Mouse (Mus musculus): ENCODE results near the gene Krt80. TPM values are rescaled to one million over a fixed set of nuclear protein-coding genes. Genes with fewer than 3 reads are reported as not detected.
A peak's percentile ranks its signal among the peaks of the same experiment; 100 is the strongest.

The Krt80 gene
- total RNA-seq, 2 experiments from 2014 or later: 2.9 to 3.9 TPM

DNA sequence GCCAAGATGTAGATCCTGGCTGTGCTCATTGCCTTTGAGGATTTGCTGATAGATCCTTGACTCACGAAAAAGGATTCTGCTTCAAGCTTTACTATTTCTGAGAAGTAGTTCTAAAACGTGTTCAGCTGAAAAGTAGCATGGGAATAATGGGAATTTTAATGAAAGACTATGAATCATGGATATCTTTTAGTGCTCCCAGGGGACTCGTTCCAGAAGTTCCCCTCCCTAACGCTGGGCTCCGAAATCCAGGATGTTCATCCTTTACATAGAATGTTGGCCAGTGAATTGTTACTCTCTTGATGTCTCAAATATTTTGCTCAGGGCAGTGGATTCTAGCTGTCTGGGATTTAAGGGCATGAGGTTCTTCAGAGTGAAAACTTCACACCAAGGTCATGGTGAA is 22.3 kb upstream of the Krt80 start:
- H3K4me3 ChIP-seq: no peak overlapping the region
- DNase-seq (ENCODE audit: extremely low spot score in 1 of 2, low spot score in 2 of 2): no peak
- TF ChIP-seq CTCF (IDR thresholded peaks at IDR 0.05): no peak
- no peak overlapping the region for H3K27ac ChIP-seq
- intact Hi-C loops (cut with DNase I): no loop called here

DNA sequence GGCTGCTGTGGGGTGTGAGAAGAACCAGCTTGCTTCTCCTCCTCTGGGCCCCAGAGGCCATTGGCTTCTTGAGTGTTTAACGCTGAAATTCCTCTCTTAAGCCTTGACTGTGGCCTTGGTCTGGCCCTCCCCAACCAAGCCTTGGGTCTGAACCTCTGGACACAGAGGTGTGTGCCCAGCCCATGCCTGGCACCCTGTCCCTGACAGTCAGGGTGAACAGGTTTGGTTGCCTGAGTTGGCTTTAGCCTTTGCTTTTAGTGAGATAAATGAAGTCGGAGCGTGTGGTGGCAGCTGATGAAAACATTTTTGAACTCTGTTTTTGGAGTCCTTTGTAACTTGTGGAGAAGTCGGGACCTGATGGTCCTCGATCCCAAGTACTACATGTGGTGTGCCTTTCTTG is 20.2 kb upstream of the Krt80 start:
- H3K27ac ChIP-seq: no peak overlapping the region
- no peak overlapping the region for H3K4me3 ChIP-seq
- intact Hi-C loops (cut with DNase I): no loop called here
- no peak for DNase-seq (ENCODE audit: extremely low spot score in 1 of 2, low spot score in 2 of 2)
- TF ChIP-seq CTCF (IDR thresholded peaks at IDR 0.05): no peak

DNA sequence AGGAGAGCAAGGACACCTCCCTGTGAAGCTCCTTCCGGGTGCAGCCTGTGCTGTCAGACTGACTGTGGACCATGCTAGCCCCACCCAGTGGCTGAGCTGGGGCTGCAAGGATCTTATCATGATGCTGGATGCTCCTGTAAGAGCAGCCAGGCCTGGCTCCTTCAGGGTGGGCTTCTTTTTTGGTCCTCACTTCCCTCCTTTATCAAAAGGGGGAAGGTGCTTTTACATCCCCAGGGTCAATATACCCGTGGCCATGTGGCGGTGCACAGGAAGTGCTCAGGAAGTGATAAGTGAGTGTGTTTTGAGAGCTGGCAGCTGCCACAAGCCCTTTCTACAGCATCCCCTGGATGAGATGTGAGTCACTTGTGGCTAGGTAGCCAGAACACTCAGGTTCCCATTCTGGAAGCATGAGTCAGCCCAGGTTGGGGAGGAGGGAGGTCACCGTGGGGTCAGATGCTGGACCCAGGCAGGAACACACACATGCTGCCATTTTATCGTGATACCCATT is 18.1 kb upstream of the Krt80 start:
- TF ChIP-seq CTCF (IDR thresholded peaks at IDR 0.05): peak; percentile 51
- no peak overlapping the region for H3K27ac ChIP-seq
- no peak overlapping the region for H3K4me3 ChIP-seq
- no peak for DNase-seq (ENCODE audit: extremely low spot score in 1 of 2, low spot score in 2 of 2)
- intact Hi-C loops (cut with DNase I): no loop called here

DNA sequence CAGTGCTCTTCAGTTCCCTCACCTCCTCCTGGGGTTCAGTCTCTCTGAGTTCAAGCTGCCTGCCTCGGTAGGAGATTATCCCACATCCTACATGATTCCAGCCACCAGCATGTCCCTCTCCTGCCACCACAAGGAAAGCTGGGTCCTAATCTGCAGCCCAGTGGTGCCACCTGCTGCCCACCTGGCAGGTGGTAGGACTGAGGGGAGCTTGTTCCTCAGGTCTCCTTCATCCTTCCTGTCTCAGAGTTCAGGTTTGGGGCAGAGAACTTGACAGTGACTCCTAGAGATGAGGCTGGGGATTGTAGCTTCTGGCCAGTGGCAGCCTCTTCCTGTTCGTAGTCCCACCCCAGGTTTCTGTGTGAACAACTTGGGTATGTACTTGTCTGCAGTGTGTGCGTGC is 17.2 kb upstream of the Krt80 start:
- DNase-seq (ENCODE audit: extremely low spot score in 1 of 2, low spot score in 2 of 2): no peak
- intact Hi-C loops (cut with DNase I): loop anchor here (1.0 kb wide), 1 partner anchor 46 kb away; no protein-coding TSS in a partner anchor
- Histone ChIP-seq H3K27ac (no peak overlapping the region), H3K4me3 (no peak overlapping the region)
- peak; percentile 46 for TF ChIP-seq CTCF (IDR thresholded peaks at IDR 0.05)

- Histone ChIP-seq H3K4me3 (no peak overlapping the region), H3K27ac (no peak overlapping the region)
- no peak for TF ChIP-seq CTCF (IDR thresholded peaks at IDR 0.05)
- intact Hi-C loops (cut with DNase I): no loop called here
- no peak for DNase-seq (ENCODE audit: extremely low spot score in 1 of 2, low spot score in 2 of 2)
Measured at GRCm38 (mm10) chr15:101385064-101385463, 15.1 kb upstream of the Krt80 start.

DNA sequence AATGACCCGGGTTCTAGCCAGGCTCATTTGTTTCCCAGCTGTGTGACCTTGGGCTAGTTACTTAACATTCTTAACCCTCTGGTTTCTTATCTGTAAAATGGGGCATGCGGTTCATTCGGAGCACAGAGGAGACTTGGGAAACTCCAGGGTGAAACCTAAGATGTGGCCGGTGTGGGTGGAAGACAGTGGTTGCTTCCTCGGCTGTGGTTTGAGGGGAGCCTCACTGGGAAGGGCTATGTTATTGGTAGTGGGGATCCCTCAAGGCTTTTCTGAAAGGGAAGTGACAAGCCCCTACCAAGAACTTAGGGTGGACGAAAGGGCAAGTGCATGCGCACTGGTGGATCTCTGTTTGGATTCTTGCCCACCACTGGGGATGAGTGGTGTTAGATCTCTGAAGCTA is 14.6 kb upstream of the Krt80 start:
- DNase-seq (ENCODE audit: extremely low spot score in 1 of 2, low spot score in 2 of 2): no peak
- intact Hi-C loops (cut with DNase I): no loop called here
- H3K4me3 ChIP-seq: no peak overlapping the region
- TF ChIP-seq CTCF (IDR thresholded peaks at IDR 0.05): no peak
- H3K27ac ChIP-seq: no peak overlapping the region

GRCm38 (mm10) chr15:101382811-101383210 is 12.8 kb upstream of the Krt80 start:
- Histone ChIP-seq H3K27ac (no peak overlapping the region), H3K4me3 (no peak overlapping the region)
- intact Hi-C loops (cut with DNase I): no loop called here
- TF ChIP-seq CTCF (IDR thresholded peaks at IDR 0.05): no peak
- no peak for DNase-seq (ENCODE audit: extremely low spot score in 1 of 2, low spot score in 2 of 2)

DNA sequence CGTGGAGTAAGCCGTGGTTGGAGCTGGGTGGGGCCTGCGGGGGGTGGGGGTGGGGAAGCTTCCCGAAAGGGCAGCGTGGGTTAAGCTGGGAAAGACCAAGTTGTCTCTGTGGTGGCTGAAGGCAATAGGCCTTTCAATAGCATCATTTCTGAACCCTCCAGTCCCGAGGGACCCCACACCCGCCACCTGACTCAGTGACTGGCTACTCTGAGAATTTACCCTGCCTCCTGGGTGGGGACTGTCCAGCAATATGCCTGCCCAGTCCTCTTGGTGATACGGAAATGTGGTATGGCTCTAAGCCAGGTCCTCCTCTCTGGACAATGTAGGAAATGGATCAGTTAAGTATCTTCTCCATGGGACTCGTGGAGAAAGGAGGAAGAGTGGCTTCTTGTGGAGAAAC is 11.8 kb upstream of the Krt80 start:
- H3K27ac ChIP-seq: no peak overlapping the region
- DNase-seq (ENCODE audit: extremely low spot score in 1 of 2, low spot score in 2 of 2): no peak
- intact Hi-C loops (cut with DNase I): no loop called here
- no peak overlapping the region for H3K4me3 ChIP-seq
- TF ChIP-seq CTCF (IDR thresholded peaks at IDR 0.05): no peak

DNA sequence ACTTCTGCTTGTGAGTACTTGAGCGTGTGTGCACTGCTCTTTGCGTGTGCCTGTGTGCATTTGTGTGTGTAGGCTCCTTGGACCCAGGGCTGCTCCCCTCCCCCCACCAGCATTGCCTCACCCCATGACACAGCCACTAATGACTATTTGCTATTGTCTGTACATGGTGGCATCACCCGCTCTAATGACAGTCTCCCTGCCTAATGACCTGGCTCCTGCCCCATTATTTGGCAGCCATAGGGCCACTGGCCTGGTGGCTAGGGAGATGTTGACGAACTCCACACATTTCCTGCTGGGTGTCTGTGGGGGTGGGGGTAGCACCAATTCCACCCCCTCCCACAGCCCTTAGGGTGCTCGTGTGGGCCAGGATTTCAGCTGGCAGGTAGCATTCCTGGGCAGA is 8.7 kb upstream of the Krt80 start:
- no peak for TF ChIP-seq CTCF (IDR thresholded peaks at IDR 0.05)
- DNase-seq (ENCODE audit: extremely low spot score in 1 of 2, low spot score in 2 of 2): no peak
- no peak overlapping the region for H3K4me3 ChIP-seq
- no peak overlapping the region for H3K27ac ChIP-seq
- intact Hi-C loops (cut with DNase I): no loop called here

- DNase-seq (ENCODE audit: extremely low spot score in 1 of 2, low spot score in 2 of 2): no peak
- intact Hi-C loops (cut with DNase I): no loop called here
- no peak overlapping the region for H3K4me3 ChIP-seq
- no peak overlapping the region for H3K27ac ChIP-seq
- no peak for TF ChIP-seq CTCF (IDR thresholded peaks at IDR 0.05)
Measured at GRCm38 (mm10) chr15:101376776-101377061, 6.8 kb upstream of the Krt80 start.

- Histone ChIP-seq H3K4me3 (no peak overlapping the region), H3K27ac (no peak overlapping the region)
- no peak for DNase-seq (ENCODE audit: extremely low spot score in 1 of 2, low spot score in 2 of 2)
- no peak for TF ChIP-seq CTCF (IDR thresholded peaks at IDR 0.05)
- intact Hi-C loops (cut with DNase I): no loop called here
Measured at GRCm38 (mm10) chr15:101375956-101376775, 6.2 kb upstream of the Krt80 start.

GRCm38 (mm10) chr15:101374879-101375278 is 4.9 kb upstream of the Krt80 start:
- no peak overlapping the region for H3K27ac ChIP-seq
- no peak for TF ChIP-seq CTCF (IDR thresholded peaks at IDR 0.05)
- H3K4me3 ChIP-seq: no peak overlapping the region
- intact Hi-C loops (cut with DNase I): no loop called here
- DNase-seq (ENCODE audit: extremely low spot score in 1 of 2, low spot score in 2 of 2): no peak

- no peak for TF ChIP-seq CTCF (IDR thresholded peaks at IDR 0.05)
- intact Hi-C loops (cut with DNase I): no loop called here
- peak in 1 of 2 experiments; percentile 28 for DNase-seq (ENCODE audit: extremely low spot score in 1 of 2, low spot score in 2 of 2)
Measured at GRCm38 (mm10) chr15:101373286-101373898, 3.4 kb upstream of the Krt80 start.

More at GRCm38 (mm10) chr15:101373286-101373898, 3.4 kb upstream of the Krt80 start:
- Histone ChIP-seq H3K27ac (peak overlapping the region; percentile 21; the same call in 1 of the 2 replicates), H3K4me3 (no peak overlapping the region)

Measured in left cerebral cortex, adult 2 months (tissue).